ENCODE assay signal across 9 mouse cellular contexts in genomic region chr13:93243076-93243475, GRCm38 (mm10). TPM values are rescaled to one million over a fixed set of nuclear protein-coding genes. Genes with fewer than 3 reads are reported as not detected.
DNase-seq lines count a peak whose midpoint lies in the region; ATAC-seq and TF ChIP-seq lines count a peak whose summit lies in the region.
"Had no signal": no experiment of that assay in that cellular context is flagged by ENCODE, and none has a peak within 500 bp of the region (broad histone marks: within the 10 kb centered on the region; RNA-seq: fewer than 3 reads in every experiment).

No protein-coding gene starts in this region.

- H3K4me1 ChIP-seq in limb, embryonic 14.5 days (ENCODE audit: control insufficient read depth, insufficient read depth, low read length), result no peaks in the 10 kb centered on the region
- H3K4me1 ChIP-seq in neural tube, embryonic 14.5 days (ENCODE audit: control insufficient read depth, insufficient read depth, low read length), result no peaks in the 10 kb centered on the region

- ATAC-seq in limb, embryonic 14.5 days (ENCODE audit: low FRiP score, low read depth), result peak; percentile 57; the same call in 1 of the 2 replicates
- ATAC-seq in neural tube, embryonic 14.5 days (ENCODE audit: low read depth), result peak; percentile 71; the same call in 1 of the 2 replicates

- H3K4me2 ChIP-seq in limb, embryonic 14.5 days (replicated peaks; ENCODE audit: low read depth, low read length, severe bottlenecking), result no peak overlapping the region
- H3K4me2 ChIP-seq in neural tube, embryonic 14.5 days (ENCODE audit: low read depth, low read length), result no peak overlapping the region
- H3K4me2 ChIP-seq: heart, embryonic 15.5 days had no signal

- H3K9me3 ChIP-seq in limb, embryonic 14.5 days (ENCODE audit: control insufficient read depth, low read length), result no peaks in the 10 kb centered on the region
- H3K9me3 ChIP-seq in neural tube, embryonic 14.5 days (ENCODE audit: control insufficient read depth, low read length), result no peaks in the 10 kb centered on the region
- H3K9me3 ChIP-seq: heart, embryonic 15.5 days had no signal

- H3K36me3 ChIP-seq in limb, embryonic 14.5 days (ENCODE audit: control insufficient read depth, insufficient read depth, low read length), result no peaks in the 10 kb centered on the region
- H3K36me3 ChIP-seq in neural tube, embryonic 14.5 days (ENCODE audit: control insufficient read depth, insufficient read depth, low read length), result no peaks in the 10 kb centered on the region
- H3K36me3 ChIP-seq: heart, embryonic 15.5 days had no signal

- no peak overlapping the region for H3K9ac ChIP-seq in limb, embryonic 14.5 days (ENCODE audit: low read depth, low read length, severe bottlenecking)
- no peak overlapping the region for H3K9ac ChIP-seq in neural tube, embryonic 14.5 days (replicated peaks; ENCODE audit: low read depth, low read length)
- H3K9ac ChIP-seq: heart, embryonic 15.5 days had no signal

- no peak for TF ChIP-seq POLR2A in limb, embryonic 14.5 days (IDR thresholded peaks at IDR 0.05; ENCODE audit: borderline replicate concordance, extremely low read depth, insufficient read depth, insufficient read length)

- peak; percentile 73 for DNase-seq in CD4-positive helper T cell, adult 2 months (ENCODE audit: low read depth, low spot score)
- peak; percentile 76 for DNase-seq in T-cell, adult 2 months (ENCODE audit: low spot score)
- DNase-seq in cerebellum, adult 9-11 months, result peak; percentile 44
- peak; percentile 88 for DNase-seq in gastrocnemius, adult 18-20 months (ENCODE audit: low spot score)
- peak; percentile 87 for DNase-seq in kidney, adult 9 months
- peak; percentile 71 for DNase-seq in limb, embryonic 14.5 days (ENCODE audit: low spot score)
- DNase-seq in thymus, postnatal 0 days (ENCODE audit: low spot score), result peak; percentile 72

- no peak overlapping the region for H3K4me3 ChIP-seq in limb, embryonic 14.5 days (replicated peaks; ENCODE audit: low read length)
- H3K4me3 ChIP-seq in neural tube, embryonic 14.5 days (ENCODE audit: low read depth, low read length), result no peak overlapping the region
- H3K4me3 ChIP-seq: heart, embryonic 15.5 days had no signal

- 90% methylated on average over 2 of the region's 2 CpGs for WGBS in limb, embryonic 14.5 days
- WGBS in neural tube, embryonic 14.5 days, result 87% methylated on average over 2 of the region's 2 CpGs

- H3K27me3 ChIP-seq in limb, embryonic 14.5 days (ENCODE audit: control insufficient read depth, insufficient read depth, low read length), result no peaks in the 10 kb centered on the region
- no peaks in the 10 kb centered on the region for H3K27me3 ChIP-seq in neural tube, embryonic 14.5 days (ENCODE audit: control insufficient read depth, insufficient read depth, low read length)
- H3K27me3 ChIP-seq: heart, embryonic 15.5 days had no signal

- H3K27ac ChIP-seq in limb, embryonic 14.5 days (replicated peaks; ENCODE audit: low read depth, low read length), result no peak overlapping the region
- H3K27ac ChIP-seq in neural tube, embryonic 14.5 days (ENCODE audit: low read depth, low read length), result no peak overlapping the region
- H3K27ac ChIP-seq: heart, embryonic 15.5 days had no signal

RNA-seq across cellular contexts. Expression of gene Tent2, which starts 50.9 kb away (rescaled TPM):
- total RNA-seq in gastrocnemius, adult 18-20 months (2021), result 10 to 100 TPM; 11.3 to 12.6 TPM
- 72.1 and 74.6 TPM in 2 replicates for polyA plus RNA-seq in limb, embryonic 14.5 days (2012; rRNA removed)
- 76.1 and 80.1 TPM in 2 replicates for polyA plus RNA-seq in limb, embryonic 14.5 days (2014; fragmentation: Nextera tagmentation; extraction: Ambion mirVana)
- 48.6 and 54.6 TPM in 2 replicates for polyA plus RNA-seq in neural tube, embryonic 14.5 days (2014; fragmentation: Nextera tagmentation; extraction: Ambion mirVana)
- polyA plus RNA-seq in thymus, postnatal 0 days (2015; fragmentation: Nextera tagmentation; extraction: Ambion mirVana), result 48.1 and 49.0 TPM in 2 replicates

RNA-seq across cellular contexts. Expression of gene Homer1, which starts 56.4 kb away (rescaled TPM):
- total RNA-seq in gastrocnemius, adult 18-20 months (2021), result 100 to 1,000 TPM in 1 of 2 experiments, 10 to 100 TPM in 1; 99.8 to 110 TPM
- 8.0 and 8.6 TPM in 2 replicates for polyA plus RNA-seq in limb, embryonic 14.5 days (2012; rRNA removed)
- polyA plus RNA-seq in limb, embryonic 14.5 days (2014; fragmentation: Nextera tagmentation; extraction: Ambion mirVana), result 6.9 and 7.7 TPM in 2 replicates
- polyA plus RNA-seq in neural tube, embryonic 14.5 days (2014; fragmentation: Nextera tagmentation; extraction: Ambion mirVana), result 20.4 and 24.4 TPM in 2 replicates
- 1.8 and 2.0 TPM in 2 replicates for polyA plus RNA-seq in thymus, postnatal 0 days (2015; fragmentation: Nextera tagmentation; extraction: Ambion mirVana)
